Mouse (Mus musculus): ENCODE data around the gene Arf4. TPM values are rescaled to one million over a fixed set of nuclear protein-coding genes. Genes with fewer than 3 reads are reported as not detected.
"Not testable (repeated sequence)": the region's sequence is repeated elsewhere in the genome, so short reads cannot be mapped to it uniquely, and the experiment has no call there.

Gene Arf4
- polyA plus RNA-seq, 2 experiments from 2014 or later, result 244 to 255 TPM

GRCm38 (mm10) chr14:26663851-26664250 is 26.0 kb downstream of the Arf4 start:
- ATAC-seq, result no peak

- ATAC-seq, result no peak
Measured at GRCm38 (mm10) chr14:26667991-26668370, 30.1 kb downstream of the Arf4 start.

- peak; percentile 17 for ATAC-seq
Measured at GRCm38 (mm10) chr14:26668371-26669291, 30.8 kb downstream of the Arf4 start.

GRCm38 (mm10) chr14:26669292-26670073 is 31.6 kb downstream of the Arf4 start, which contains the start of gene Pde12:
TSS of gene Pde12 (minus strand) at chr14:26669883.
- peak; percentile 82 for ATAC-seq

- ATAC-seq, result no peak
Measured at GRCm38 (mm10) chr14:26670964-26671363, 33.1 kb downstream of the Arf4 start.

- ATAC-seq, result peak; percentile 40
Measured at GRCm38 (mm10) chr14:26671870-26672615, 34.2 kb downstream of the Arf4 start.

- ATAC-seq, result not testable (repeated sequence)
Measured at GRCm38 (mm10) chr14:26674476-26675169, 36.7 kb downstream of the Arf4 start.

- no peak for ATAC-seq
Measured at GRCm38 (mm10) chr14:26675371-26675770, 37.5 kb downstream of the Arf4 start.

GRCm38 (mm10) chr14:26675791-26676190 is 37.9 kb downstream of the Arf4 start:
- no peak for ATAC-seq

GRCm38 (mm10) chr14:26690727-26691126 is 52.9 kb downstream of the Arf4 start:
- ATAC-seq, result no peak

- no peak for ATAC-seq
Measured at GRCm38 (mm10) chr14:26691363-26691762, 53.5 kb downstream of the Arf4 start.

- no peak for ATAC-seq
Measured at GRCm38 (mm10) chr14:26692974-26693373, 55.1 kb downstream of the Arf4 start, which contains the start of gene Dnah12. TSS of gene Dnah12 (plus strand) at chr14:26693274.

- no peak for ATAC-seq
Measured at GRCm38 (mm10) chr14:26697912-26698311, 60.0 kb downstream of the Arf4 start.

- not testable (repeated sequence) for ATAC-seq
Measured at GRCm38 (mm10) chr14:26705246-26705645, 67.4 kb downstream of the Arf4 start.

Other genes starting within 250 kb of the Arf4 start
- 10 to 100 TPM; 14.7 to 20.5 TPM for gene Slmap, start 103.1 kb upstream of the Arf4 start, polyA plus RNA-seq (2017; shearing (Covaris generic))
- gene Dennd6a, start 64.2 kb upstream of the Arf4 start, polyA plus RNA-seq (2017; shearing (Covaris generic)), result 1 to 10 TPM; 3.8 to 4.8 TPM
- gene Pde12, start 31.8 kb downstream of the Arf4 start, polyA plus RNA-seq (2017; shearing (Covaris generic)), result 1 to 10 TPM; 4.8 to 4.9 TPM
- gene Dnah12, start 55.2 kb downstream of the Arf4 start, polyA plus RNA-seq (2017; shearing (Covaris generic)), result not detected